Comparison of ENCODE assay signal across 8 mouse cellular contexts in the genomic region with DNA sequence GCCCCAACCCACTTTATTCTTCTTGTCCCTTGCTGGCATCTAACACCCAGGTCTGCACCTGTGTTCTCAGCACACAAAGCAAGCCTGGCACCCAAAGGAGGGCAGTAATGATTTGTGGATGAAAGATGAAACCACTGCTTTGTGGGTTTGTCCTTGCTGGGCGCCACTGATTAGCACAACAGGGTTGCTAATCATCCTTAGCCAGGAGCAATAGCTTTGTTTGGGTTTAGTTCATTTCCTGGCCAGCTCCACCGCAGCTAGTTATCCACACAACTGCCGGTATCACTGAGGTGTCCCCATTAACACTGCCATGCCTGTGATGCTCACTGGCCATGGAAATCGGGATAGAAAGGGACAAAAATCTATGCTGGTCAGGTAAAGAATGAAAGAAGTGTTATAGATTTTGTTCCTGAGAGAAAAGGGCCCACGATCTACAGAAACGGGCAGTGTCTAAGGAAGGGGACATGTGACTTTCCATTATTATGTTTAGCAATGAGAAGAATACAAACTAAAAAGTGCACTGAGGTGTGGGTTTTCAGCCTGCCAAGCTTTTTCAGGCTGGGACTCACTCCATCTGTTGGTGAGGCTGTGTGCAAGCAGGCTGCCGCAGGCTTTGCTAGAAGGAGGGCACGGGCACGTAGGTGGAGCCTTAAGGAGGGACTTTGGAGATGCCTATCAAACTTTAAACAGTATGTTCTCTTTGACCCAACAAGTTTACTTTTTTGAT.
DNase-seq lines count a peak whose midpoint lies in the region; ATAC-seq and TF ChIP-seq lines count a peak whose summit lies in the region.

No protein-coding gene starts in this region.

- whole genome bisulfite sequencing in heart, embryonic 12.5 days, result 15% methylated on average over 9 of the region's 9 CpGs
- WGBS in embryonic facial prominence, embryonic 15.5 days, result 14% methylated on average over 9 of the region's 9 CpGs
- WGBS in intestine, postnatal 0 days, result 36% methylated on average over 9 of the region's 9 CpGs
- WGBS in lung, embryonic 15.5 days, result 25% methylated on average over 9 of the region's 9 CpGs

- H3K4me3 ChIP-seq in heart, embryonic 12.5 days, result no peak overlapping the region
- no peak overlapping the region for H3K4me3 ChIP-seq in embryonic facial prominence, embryonic 15.5 days (replicated peaks)
- no peak overlapping the region for H3K4me3 ChIP-seq in intestine, postnatal 0 days (ENCODE audit: low read depth, low read length)
- H3K4me3 ChIP-seq in lung, embryonic 15.5 days, result no peak overlapping the region

- H3K9me3 ChIP-seq in heart, embryonic 12.5 days (replicated peaks), result no peaks in the 10 kb centered on the region
- no peaks in the 10 kb centered on the region for H3K9me3 ChIP-seq in embryonic facial prominence, embryonic 15.5 days (replicated peaks)
- H3K9me3 ChIP-seq in intestine, postnatal 0 days (ENCODE audit: control insufficient read depth), result no peaks in the 10 kb centered on the region
- H3K9me3 ChIP-seq in lung, embryonic 15.5 days, result no peaks in the 10 kb centered on the region

- no peaks in the 10 kb centered on the region for H3K27me3 ChIP-seq in heart, embryonic 12.5 days (replicated peaks)
- H3K27me3 ChIP-seq in embryonic facial prominence, embryonic 15.5 days, result no peaks in the 10 kb centered on the region
- no peaks in the 10 kb centered on the region for H3K27me3 ChIP-seq in intestine, postnatal 0 days (replicated peaks; ENCODE audit: control insufficient read depth, insufficient read depth, low read length)
- no peaks in the 10 kb centered on the region for H3K27me3 ChIP-seq in lung, embryonic 15.5 days

- TF ChIP-seq CTCF in intestine, postnatal 0 days (IDR thresholded peaks at IDR 0.05; ENCODE audit: low read depth), result peak; percentile 61

- H3K4me2 ChIP-seq in heart, embryonic 12.5 days, result no peak overlapping the region
- no peak overlapping the region for H3K4me2 ChIP-seq in embryonic facial prominence, embryonic 15.5 days (replicated peaks)
- no peak overlapping the region for H3K4me2 ChIP-seq in intestine, postnatal 0 days (replicated peaks; ENCODE audit: low read depth)
- H3K4me2 ChIP-seq in lung, embryonic 15.5 days, result no peak overlapping the region

- no peak for ATAC-seq in heart, embryonic 12.5 days (ENCODE audit: insufficient number of reproducible peaks, low FRiP score)
- peak; percentile 47; the same call in 1 of the 2 replicates for ATAC-seq in embryonic facial prominence, embryonic 15.5 days (ENCODE audit: insufficient number of reproducible peaks, low FRiP score, low TSS enrichment, low read depth)
- no peak for ATAC-seq in intestine, postnatal 0 days
- ATAC-seq in lung, embryonic 15.5 days (ENCODE audit: borderline replicate concordance, extremely low read depth, low FRiP score, low TSS enrichment), result no peak

- no peak for DNase-seq in heart, adult 18-20 months
- DNase-seq in ZHBTc4 (ENCODE audit: low read depth, low spot score), result peak; percentile 68
- peak; percentile 57 for DNase-seq in retina, postnatal 1 day
- DNase-seq in ovary, postnatal 36 days (ENCODE audit: low spot score), result no peak

- H3K36me3 ChIP-seq in heart, embryonic 12.5 days, result no peaks in the 10 kb centered on the region
- no peaks in the 10 kb centered on the region for H3K36me3 ChIP-seq in embryonic facial prominence, embryonic 15.5 days
- no peaks in the 10 kb centered on the region for H3K36me3 ChIP-seq in intestine, postnatal 0 days (ENCODE audit: control insufficient read depth, insufficient read depth)
- H3K36me3 ChIP-seq in lung, embryonic 15.5 days, result no peaks in the 10 kb centered on the region; the same call in 1 of the 2 replicates

- no peak overlapping the region for H3K9ac ChIP-seq in heart, embryonic 12.5 days
- H3K9ac ChIP-seq in embryonic facial prominence, embryonic 15.5 days, result no peak overlapping the region
- no peak overlapping the region for H3K9ac ChIP-seq in intestine, postnatal 0 days (ENCODE audit: low read depth, low read length)
- no peak overlapping the region for H3K9ac ChIP-seq in lung, embryonic 15.5 days

- peak overlapping the region; percentile 20 for H3K27ac ChIP-seq in heart, embryonic 12.5 days (ENCODE audit: poor library complexity, severe bottlenecking)
- peak overlapping the region; percentile 72 for H3K27ac ChIP-seq in embryonic facial prominence, embryonic 15.5 days (replicated peaks)
- no peak overlapping the region for H3K27ac ChIP-seq in intestine, postnatal 0 days (ENCODE audit: low read depth, low read length)
- H3K27ac ChIP-seq in lung, embryonic 15.5 days, result peak overlapping the region; percentile 76

- peaks cover 36% of the 10 kb centered on the region for H3K4me1 ChIP-seq in heart, embryonic 12.5 days (replicated peaks)
- peaks cover 27% of the 10 kb centered on the region for H3K4me1 ChIP-seq in embryonic facial prominence, embryonic 15.5 days
- peaks cover 12% of the 10 kb centered on the region; the same call in 1 of the 2 replicates for H3K4me1 ChIP-seq in intestine, postnatal 0 days (replicated peaks; ENCODE audit: control insufficient read depth, insufficient read depth, low read length)
- H3K4me1 ChIP-seq in lung, embryonic 15.5 days, result peaks cover 51% of the 10 kb centered on the region

Comparison
In these comparisons a context has a peak if more than half of its experiments do, and no peak if none do; other contexts are left out.
1. DNase-seq: peak in ZHBTc4 (single experiment) and retina, postnatal 1 day (single experiment); none in heart, adult 18-20 months (0 of 2) and ovary, postnatal 36 days (single experiment).